Mouse (Mus musculus): ENCODE measurements at regions not wholly inside any gene's neighbourhood (a gene's known extent, or its start where the extent isn't known, plus 50 kb on each side); places are given as distances from the start of the nearest gene placed in this dataset.

- no peak for TF ChIP-seq EP300 (IDR thresholded peaks at IDR 0.05; ENCODE audit: low read depth)
- TF ChIP-seq CTCF (IDR thresholded peaks at IDR 0.05; ENCODE audit: low read depth) = no peak
- Histone ChIP-seq H3K4me3 (ENCODE audit: low read depth, low read length) (no peak overlapping the region), H3K36me3 (replicated peaks; ENCODE audit: control insufficient read depth, insufficient read depth, low read length) (no peaks in the 10 kb centered on the region), H3K27ac (ENCODE audit: low read depth) (no peak overlapping the region), H3K4me1 (ENCODE audit: control insufficient read depth, insufficient read depth) (no peaks in the 10 kb centered on the region), H3K27me3 (ENCODE audit: control insufficient read depth, insufficient read depth, low read length) (no peaks in the 10 kb centered on the region), H3K9me3 (replicated peaks; ENCODE audit: control insufficient read depth, low read length) (no peaks in the 10 kb centered on the region), H3K4me2 (ENCODE audit: low read depth, low read length) (no peak overlapping the region), H3K9ac (replicated peaks; ENCODE audit: low read depth, low read length) (no peak overlapping the region)
- 82% methylated on average over 4 of the region's 4 CpGs for WGBS
- no peak for DNase-seq (ENCODE audit: low spot score)
- ATAC-seq (ENCODE audit: insufficient read depth, low read depth) = no peak
These were observed 340.1 kb downstream of the Epha4 start for GRCm38 (mm10) chr1:77174801-77175200.

GRCm38 (mm10) chr1:77175214-77175613 lies 339.7 kb downstream of the Epha4 start:
- no peak for ATAC-seq (ENCODE audit: insufficient read depth, low read depth)
- Histone ChIP-seq H3K4me2 (ENCODE audit: low read depth, low read length) (no peak overlapping the region), H3K9me3 (replicated peaks; ENCODE audit: control insufficient read depth, low read length) (no peaks in the 10 kb centered on the region), H3K36me3 (replicated peaks; ENCODE audit: control insufficient read depth, insufficient read depth, low read length) (no peaks in the 10 kb centered on the region), H3K4me3 (ENCODE audit: low read depth, low read length) (no peak overlapping the region), H3K27me3 (ENCODE audit: control insufficient read depth, insufficient read depth, low read length) (no peaks in the 10 kb centered on the region), H3K9ac (replicated peaks; ENCODE audit: low read depth, low read length) (no peak overlapping the region), H3K27ac (ENCODE audit: low read depth) (no peak overlapping the region), H3K4me1 (ENCODE audit: control insufficient read depth, insufficient read depth) (no peaks in the 10 kb centered on the region)
- TF ChIP-seq CTCF (IDR thresholded peaks at IDR 0.05; ENCODE audit: low read depth) (no peak), EP300 (IDR thresholded peaks at IDR 0.05; ENCODE audit: low read depth) (no peak)
- WGBS = 58% methylated on average over 3 of the region's 3 CpGs
- no peak for DNase-seq (ENCODE audit: low spot score)

GRCm38 (mm10) chr1:77176516-77176915 lies 338.4 kb downstream of the Epha4 start:
- DNase-seq (ENCODE audit: low spot score) = no peak
- Histone ChIP-seq H3K9me3 (replicated peaks; ENCODE audit: control insufficient read depth, low read length) (no peaks in the 10 kb centered on the region), H3K9ac (replicated peaks; ENCODE audit: low read depth, low read length) (no peak overlapping the region), H3K4me3 (ENCODE audit: low read depth, low read length) (no peak overlapping the region), H3K27me3 (ENCODE audit: control insufficient read depth, insufficient read depth, low read length) (no peaks in the 10 kb centered on the region), H3K4me2 (ENCODE audit: low read depth, low read length) (no peak overlapping the region), H3K36me3 (replicated peaks; ENCODE audit: control insufficient read depth, insufficient read depth, low read length) (no peaks in the 10 kb centered on the region), H3K27ac (ENCODE audit: low read depth) (no peak overlapping the region), H3K4me1 (ENCODE audit: control insufficient read depth, insufficient read depth) (no peaks in the 10 kb centered on the region)
- no peak for TF ChIP-seq EP300 (IDR thresholded peaks at IDR 0.05; ENCODE audit: low read depth)
- no peak for TF ChIP-seq CTCF (IDR thresholded peaks at IDR 0.05; ENCODE audit: low read depth)
- no peak for ATAC-seq (ENCODE audit: insufficient read depth, low read depth)
- 90% methylated on average over 2 of the region's 2 CpGs for WGBS

- no peaks in the 10 kb centered on the region for H3K9me3 ChIP-seq (replicated peaks; ENCODE audit: control insufficient read depth, low read length)
- no peak overlapping the region for H3K27ac ChIP-seq (ENCODE audit: low read depth)
- no peaks in the 10 kb centered on the region for H3K4me1 ChIP-seq (ENCODE audit: control insufficient read depth, insufficient read depth)
- ATAC-seq (ENCODE audit: insufficient read depth, low read depth) = no peak
- no peak for DNase-seq (ENCODE audit: low spot score)
- H3K4me3 ChIP-seq (ENCODE audit: low read depth, low read length) = no peak overlapping the region
- H3K27me3 ChIP-seq (ENCODE audit: control insufficient read depth, insufficient read depth, low read length) = no peaks in the 10 kb centered on the region
- H3K36me3 ChIP-seq (replicated peaks; ENCODE audit: control insufficient read depth, insufficient read depth, low read length) = no peaks in the 10 kb centered on the region
- TF ChIP-seq EP300 (IDR thresholded peaks at IDR 0.05; ENCODE audit: low read depth) = no peak
- TF ChIP-seq CTCF (IDR thresholded peaks at IDR 0.05; ENCODE audit: low read depth) = peak; percentile 25
- no peak overlapping the region for H3K9ac ChIP-seq (replicated peaks; ENCODE audit: low read depth, low read length)
- WGBS = 86% methylated on average over 2 of the region's 2 CpGs
- no peak overlapping the region for H3K4me2 ChIP-seq (ENCODE audit: low read depth, low read length)
These were observed 330.9 kb downstream of the Epha4 start for GRCm38 (mm10) chr1:77183965-77184364.

GRCm38 (mm10) chr1:77190141-77190540 lies 324.7 kb downstream of the Epha4 start:
- Histone ChIP-seq H3K4me3 (ENCODE audit: low read depth, low read length) (no peak overlapping the region), H3K9me3 (replicated peaks; ENCODE audit: control insufficient read depth, low read length) (no peaks in the 10 kb centered on the region), H3K9ac (replicated peaks; ENCODE audit: low read depth, low read length) (no peak overlapping the region), H3K27me3 (ENCODE audit: control insufficient read depth, insufficient read depth, low read length) (no peaks in the 10 kb centered on the region), H3K4me1 (ENCODE audit: control insufficient read depth, insufficient read depth) (no peaks in the 10 kb centered on the region), H3K36me3 (replicated peaks; ENCODE audit: control insufficient read depth, insufficient read depth, low read length) (no peaks in the 10 kb centered on the region), H3K27ac (ENCODE audit: low read depth) (no peak overlapping the region), H3K4me2 (ENCODE audit: low read depth, low read length) (no peak overlapping the region)
- no peak for ATAC-seq (ENCODE audit: insufficient read depth, low read depth)
- TF ChIP-seq CTCF (IDR thresholded peaks at IDR 0.05; ENCODE audit: low read depth) (no peak), EP300 (IDR thresholded peaks at IDR 0.05; ENCODE audit: low read depth) (no peak)
- WGBS = 61% methylated on average over 3 of the region's 3 CpGs
- no peak for DNase-seq (ENCODE audit: low spot score)

GRCm38 (mm10) chr1:77201321-77201917 lies 313.5 kb downstream of the Epha4 start:
- H3K36me3 ChIP-seq (replicated peaks; ENCODE audit: control insufficient read depth, insufficient read depth, low read length) = no peaks in the 10 kb centered on the region
- 0 out of 2 replicates have a peak, but pooled peaks cover 4% of the 10 kb centered on the region for H3K9me3 ChIP-seq (replicated peaks; ENCODE audit: control insufficient read depth, low read length)
- H3K4me3 ChIP-seq (ENCODE audit: low read depth, low read length) = no peak overlapping the region
- no peak overlapping the region for H3K9ac ChIP-seq (replicated peaks; ENCODE audit: low read depth, low read length)
- TF ChIP-seq EP300 (IDR thresholded peaks at IDR 0.05; ENCODE audit: low read depth) = no peak
- no peak for TF ChIP-seq CTCF (IDR thresholded peaks at IDR 0.05; ENCODE audit: low read depth)
- DNase-seq (ENCODE audit: low spot score) = no peak
- 0 out of 2 replicates have a peak overlapping the region, but pooled peaks have one; percentile 7 for H3K27ac ChIP-seq (ENCODE audit: low read depth)
- H3K4me2 ChIP-seq (ENCODE audit: low read depth, low read length) = no peak overlapping the region
- no peak for ATAC-seq (ENCODE audit: insufficient read depth, low read depth)
- WGBS = 55% methylated on average over 3 of the region's 3 CpGs
- no peaks in the 10 kb centered on the region for H3K4me1 ChIP-seq (ENCODE audit: control insufficient read depth, insufficient read depth)
- H3K27me3 ChIP-seq (ENCODE audit: control insufficient read depth, insufficient read depth, low read length) = no peaks in the 10 kb centered on the region

All from heart, postnatal 0 days (tissue).